Mouse (Mus musculus) cerebellum, adult 11 months (tissue): ENCODE data around the gene Arhgap23.

Experiments
- DNase-seq: peaks from one replicate; pipeline ENCODE4 v3.0.0; 2022

Arhgap23 gene

GRCm38 (mm10) chr11:97406094-97406951, 9.0 kb upstream of the Arhgap23 start:
- DNase-seq = no peak

GRCm38 (mm10) chr11:97407456-97407855, 7.9 kb upstream of the Arhgap23 start:
- no peak for DNase-seq

GRCm38 (mm10) chr11:97408171-97408570, 7.2 kb upstream of the Arhgap23 start:
- peak; percentile 80 for DNase-seq

GRCm38 (mm10) chr11:97410958-97411357, 4.4 kb upstream of the Arhgap23 start:
- DNase-seq = no peak

GRCm38 (mm10) chr11:97412117-97412516, 3.2 kb upstream of the Arhgap23 start:
- no peak for DNase-seq

- no peak for DNase-seq
Measured at GRCm38 (mm10) chr11:97412808-97413347, 2.5 kb upstream of the Arhgap23 start.

- no peak for DNase-seq
Measured at GRCm38 (mm10) chr11:97415712-97416636, 641 bp downstream of the Arhgap23 start.

GRCm38 (mm10) chr11:97416637-97417035, 1.3 kb downstream of the Arhgap23 start:
- no peak for DNase-seq

- DNase-seq = no peak
Measured at GRCm38 (mm10) chr11:97418834-97419539, 3.7 kb downstream of the Arhgap23 start.

- no peak for DNase-seq
Measured at GRCm38 (mm10) chr11:97419540-97419900, 4.2 kb downstream of the Arhgap23 start.

- DNase-seq = no peak
Measured at GRCm38 (mm10) chr11:97422507-97422906, 7.2 kb downstream of the Arhgap23 start.

- DNase-seq = no peak
Measured at GRCm38 (mm10) chr11:97424092-97424692, 8.9 kb downstream of the Arhgap23 start.

GRCm38 (mm10) chr11:97424802-97425201, 9.5 kb downstream of the Arhgap23 start:
- no peak for DNase-seq

GRCm38 (mm10) chr11:97427794-97428725, 12.7 kb downstream of the Arhgap23 start:
- peak; percentile 59 for DNase-seq

- DNase-seq = no peak
Measured at GRCm38 (mm10) chr11:97428726-97429077, 13.4 kb downstream of the Arhgap23 start.

- DNase-seq = no peak
Measured at GRCm38 (mm10) chr11:97429615-97430014, 14.3 kb downstream of the Arhgap23 start.

GRCm38 (mm10) chr11:97432015-97432414, 16.7 kb downstream of the Arhgap23 start:
- DNase-seq = peak; percentile 70

- no peak for DNase-seq
Measured at GRCm38 (mm10) chr11:97432983-97433539, 17.7 kb downstream of the Arhgap23 start.

GRCm38 (mm10) chr11:97434121-97434520, 18.8 kb downstream of the Arhgap23 start:
- DNase-seq = no peak

- peak; percentile 47 for DNase-seq
Measured at GRCm38 (mm10) chr11:97434704-97435454, 19.5 kb downstream of the Arhgap23 start.
